Mouse (Mus musculus) urinary bladder, postnatal 10 days (tissue): ENCODE results near the gene Zfr.
"Not testable (repeated sequence)": the region's sequence is repeated elsewhere in the genome, so short reads cannot be mapped to it uniquely, and the experiment has no call there.

Source experiments
- DNase-seq: peaks from one replicate; pipeline ENCODE4 v3.0.0; 2022; ENCODE audit warnings: low spot score

Zfr gene

DNA sequence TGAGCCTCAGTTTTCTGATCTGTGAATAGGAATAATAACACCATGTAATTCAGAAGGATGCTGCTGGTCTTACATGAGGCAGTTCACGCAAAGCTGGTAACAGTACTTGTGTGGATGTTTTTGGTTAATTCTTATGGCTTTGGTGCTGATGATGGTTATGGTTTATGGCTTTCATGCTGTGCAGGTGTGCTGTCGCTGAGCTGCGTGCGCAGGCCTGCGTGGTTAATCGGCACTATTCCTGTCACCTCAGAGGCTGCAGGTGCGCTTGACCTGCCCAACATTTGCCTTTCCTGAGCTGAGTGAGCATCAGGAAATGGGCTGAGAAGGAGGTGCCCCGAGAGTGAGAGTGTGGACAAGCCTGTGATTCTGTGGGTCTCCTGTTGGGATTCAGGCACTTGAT, 98.5 kb downstream of the Zfr start:
- no peak for DNase-seq

DNA sequence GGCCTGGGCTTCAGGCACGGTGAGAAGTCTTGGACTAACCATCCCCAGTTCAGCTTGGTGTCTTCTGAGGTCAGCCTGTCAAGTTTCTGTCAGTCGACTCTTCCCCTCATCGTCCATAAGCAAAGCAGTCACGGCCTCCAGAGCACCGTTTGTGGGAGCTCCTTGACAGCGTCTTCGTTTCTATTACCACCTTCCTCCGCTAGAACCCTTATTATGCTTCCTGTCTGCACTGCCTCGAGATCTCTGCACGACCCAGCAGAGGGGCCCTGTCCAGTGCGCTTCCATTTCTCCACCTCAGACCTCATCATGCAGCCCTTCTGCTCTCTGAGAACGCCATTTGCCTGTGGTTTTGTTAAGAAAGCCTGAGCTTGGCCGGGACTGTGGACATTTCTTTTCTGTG, 99.2 kb downstream of the Zfr start:
- no peak for DNase-seq

DNA sequence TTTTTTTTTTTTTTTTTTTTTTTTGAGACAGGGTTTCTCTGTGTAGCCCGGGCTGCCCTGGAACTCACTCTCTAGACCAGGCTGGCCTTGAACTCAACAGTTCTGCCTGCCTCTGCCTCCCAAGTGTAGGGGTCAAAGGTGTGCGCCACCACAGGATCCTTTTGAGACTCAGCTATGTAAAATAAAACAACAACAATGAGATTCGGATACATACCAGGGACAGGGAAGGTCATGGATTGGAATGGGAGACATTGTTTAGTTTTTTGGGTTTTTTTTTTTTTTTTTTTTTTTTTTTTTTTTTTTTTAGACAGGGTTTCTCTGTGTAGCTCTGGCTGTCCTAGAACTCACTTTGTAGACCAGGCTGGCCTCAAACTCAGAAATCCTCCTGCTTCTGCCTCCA, 99.7 kb downstream of the Zfr start:
- DNase-seq = not testable (repeated sequence)

DNA sequence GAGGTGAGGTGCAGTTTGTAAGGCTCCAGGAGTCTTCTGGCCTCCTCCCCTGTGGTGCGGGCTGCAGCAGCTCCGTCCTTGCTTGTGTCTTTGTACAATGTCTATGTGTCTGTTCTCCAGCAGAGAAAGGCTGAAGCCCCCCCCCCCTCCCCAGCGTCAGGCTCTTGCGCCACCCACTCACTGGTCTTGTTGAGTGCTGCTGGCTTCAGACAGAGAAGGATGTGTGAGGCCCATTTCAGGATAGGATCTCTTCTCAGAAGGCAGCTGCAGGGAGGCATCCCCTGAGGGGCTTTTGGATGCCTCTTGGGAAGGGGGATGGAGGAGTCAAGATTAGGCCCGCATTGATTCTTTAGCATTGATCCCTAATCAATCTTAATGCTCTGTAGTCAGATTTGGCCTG, 100.2 kb downstream of the Zfr start:
- no peak for DNase-seq

DNA sequence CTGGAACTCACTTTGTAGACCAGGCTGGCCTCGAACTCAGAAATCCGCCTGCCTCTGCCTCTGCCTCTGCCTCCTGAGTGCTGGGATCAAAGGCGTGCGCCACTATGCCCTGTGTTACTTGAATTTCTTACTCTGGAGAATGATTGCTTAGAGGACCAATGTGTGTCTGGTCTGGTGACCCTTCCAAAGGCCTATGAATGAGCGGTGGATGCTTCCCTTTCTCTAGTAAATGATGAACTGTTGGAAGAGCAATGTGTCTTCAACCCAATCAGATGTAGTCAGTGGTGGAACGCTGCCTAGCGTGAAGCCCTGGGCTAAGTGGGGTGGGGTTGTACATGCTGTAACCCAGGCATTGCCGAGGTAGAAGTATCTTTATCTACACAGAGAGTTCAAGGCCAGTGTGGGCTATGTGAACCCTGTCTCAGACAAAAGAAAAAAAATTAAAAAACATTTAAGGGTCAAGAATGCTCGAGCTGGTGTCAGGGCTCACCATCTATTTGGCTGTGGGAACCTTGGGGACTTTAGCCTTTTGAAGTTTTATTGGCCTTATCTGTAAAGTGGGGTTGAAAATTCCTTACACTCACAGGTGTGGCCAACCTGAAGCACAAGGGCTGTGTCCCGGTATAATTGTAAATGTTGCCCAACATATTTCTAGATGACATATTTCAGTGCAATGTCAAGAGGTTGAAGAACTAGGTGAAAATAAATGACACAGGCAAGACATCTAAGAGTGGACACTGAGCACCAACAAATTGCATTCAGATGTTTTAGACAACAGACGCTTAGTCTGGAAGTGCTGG, 101.2 kb downstream of the Zfr start:
- DNase-seq = no peak

DNA sequence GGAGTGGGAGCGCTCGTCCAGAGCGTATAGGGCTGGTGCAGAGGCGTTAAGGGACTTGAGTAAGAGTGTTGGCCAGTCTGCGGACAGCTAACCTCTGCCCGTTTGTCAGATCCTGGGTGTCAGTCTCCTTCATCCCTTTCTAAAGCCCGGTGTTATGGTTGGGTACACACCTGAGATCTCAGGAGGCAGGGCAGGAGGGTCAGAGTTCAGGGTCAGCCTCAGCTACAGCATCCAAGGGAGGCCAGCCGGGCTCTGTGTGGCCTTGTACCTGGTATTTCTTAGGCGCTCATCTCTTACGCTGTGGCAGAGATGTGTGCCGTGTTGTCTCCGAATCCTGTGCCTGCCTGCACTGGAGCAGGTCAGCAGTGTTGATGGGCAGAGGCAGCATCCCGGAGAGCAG, 103.5 kb downstream of the Zfr start:
- DNase-seq = no peak

DNA sequence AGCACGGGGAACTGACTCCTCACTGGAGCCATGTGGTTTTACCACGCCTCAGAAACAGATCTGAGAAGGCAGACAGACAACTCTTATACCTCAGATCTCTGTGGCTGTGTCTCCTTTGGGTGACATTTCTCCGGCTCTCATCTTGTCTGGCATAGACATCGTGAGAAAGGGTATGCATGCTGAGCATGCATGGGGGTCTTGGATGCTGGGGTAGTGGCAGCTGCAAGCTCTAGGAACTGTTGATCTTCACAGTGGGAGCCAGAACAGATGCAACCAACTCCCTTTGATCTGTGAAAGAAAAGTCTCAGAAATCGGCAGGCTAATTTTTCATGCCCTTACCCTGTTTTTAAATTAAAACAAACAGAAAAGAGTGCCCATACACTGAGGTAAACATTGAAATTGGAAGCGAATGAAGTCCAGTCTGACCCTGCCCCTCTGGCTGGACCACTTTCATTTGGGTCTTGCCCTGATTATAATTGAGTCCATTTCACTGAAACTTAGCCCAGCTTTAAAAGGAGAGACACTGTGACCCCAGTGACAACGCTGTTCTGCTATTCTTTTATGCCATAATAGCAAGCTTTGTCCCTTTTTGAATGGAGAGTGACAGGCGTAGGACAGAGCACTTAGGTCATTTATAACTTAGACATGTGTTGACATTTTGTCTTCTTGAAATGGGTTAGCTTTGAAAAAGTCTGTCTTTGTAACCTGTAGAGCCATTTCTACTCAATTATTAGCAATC, 105.1 kb downstream of the Zfr start:
- DNase-seq = no peak

DNA sequence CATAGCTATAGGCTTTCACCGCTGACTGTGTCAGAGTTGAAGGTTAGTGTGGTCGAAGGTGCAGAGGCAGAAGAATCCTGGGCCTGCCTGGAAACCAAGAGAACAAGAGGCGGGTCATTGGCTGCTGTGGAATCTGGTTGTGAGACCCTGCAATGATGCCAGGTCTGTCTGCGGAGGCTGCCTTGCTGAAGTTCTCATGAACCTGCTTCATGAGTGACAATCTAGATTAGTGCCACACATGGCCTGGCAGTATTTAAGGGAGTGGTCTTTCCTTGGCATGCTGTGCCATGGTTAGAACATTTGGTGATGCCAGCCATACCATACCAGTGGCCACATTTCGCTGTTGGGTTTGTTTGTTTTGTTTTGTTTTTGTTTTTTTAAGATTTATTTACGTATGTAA, 105.8 kb downstream of the Zfr start:
- DNase-seq = no peak

DNA sequence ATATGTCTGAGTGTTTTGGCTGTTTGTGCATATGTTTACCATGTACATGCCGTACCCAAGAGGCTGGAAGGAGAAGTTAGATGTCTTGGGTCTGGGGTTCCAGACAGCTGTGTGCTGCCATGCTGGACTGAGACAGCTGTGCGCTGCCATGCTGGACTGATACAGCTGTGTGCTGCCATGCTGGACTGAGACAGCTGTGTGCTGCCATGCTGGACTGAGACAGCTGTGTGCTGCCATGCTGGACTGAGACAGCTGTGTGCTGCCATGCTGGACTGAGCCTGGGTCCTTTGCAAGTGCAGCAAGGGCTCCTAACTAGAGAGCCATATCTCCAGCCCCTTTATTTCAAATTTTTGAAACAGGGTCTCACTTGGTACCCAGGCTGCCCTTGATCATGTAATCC, 106.6 kb downstream of the Zfr start:
- no peak for DNase-seq

DNA sequence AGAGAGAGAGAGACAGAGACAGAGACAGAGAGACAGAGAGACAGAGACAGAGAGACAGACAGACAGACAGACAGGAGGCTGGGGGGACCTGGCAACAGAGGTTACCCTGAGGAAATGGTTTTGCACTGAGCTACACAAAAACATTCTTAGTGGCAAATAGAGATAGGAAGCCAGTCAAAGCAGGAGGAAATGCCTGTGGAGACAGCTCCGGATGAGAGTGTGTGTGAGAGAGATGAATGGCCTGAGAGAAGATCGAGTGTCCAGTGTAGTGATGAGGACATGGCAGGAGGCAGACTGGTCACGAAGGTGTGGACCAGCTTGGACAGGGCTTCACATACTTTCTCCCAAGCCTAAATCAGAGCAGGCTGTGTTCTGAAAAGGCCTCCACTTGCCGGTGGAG, 107.4 kb downstream of the Zfr start:
- DNase-seq = no peak

DNA sequence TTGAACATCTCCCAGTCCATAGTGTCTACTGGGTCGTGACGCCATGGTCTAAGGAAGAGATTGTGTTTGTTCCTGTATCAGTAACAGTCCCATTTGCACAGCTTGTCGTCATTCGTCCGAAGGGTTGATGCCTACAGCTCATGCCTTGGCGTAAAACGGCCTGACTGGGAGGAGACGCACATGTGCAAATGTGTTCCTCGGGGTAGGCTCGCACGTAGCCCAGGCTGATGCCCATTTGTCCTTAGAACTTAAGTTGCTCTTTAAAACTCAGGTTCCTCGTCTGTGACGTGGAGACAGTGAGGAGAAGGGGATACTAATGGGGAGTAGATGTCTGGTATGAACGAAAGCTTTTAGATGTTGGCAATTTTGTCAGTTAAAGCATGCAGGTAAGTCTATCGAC, 109.3 kb downstream of the Zfr start:
- no peak for DNase-seq

DNA sequence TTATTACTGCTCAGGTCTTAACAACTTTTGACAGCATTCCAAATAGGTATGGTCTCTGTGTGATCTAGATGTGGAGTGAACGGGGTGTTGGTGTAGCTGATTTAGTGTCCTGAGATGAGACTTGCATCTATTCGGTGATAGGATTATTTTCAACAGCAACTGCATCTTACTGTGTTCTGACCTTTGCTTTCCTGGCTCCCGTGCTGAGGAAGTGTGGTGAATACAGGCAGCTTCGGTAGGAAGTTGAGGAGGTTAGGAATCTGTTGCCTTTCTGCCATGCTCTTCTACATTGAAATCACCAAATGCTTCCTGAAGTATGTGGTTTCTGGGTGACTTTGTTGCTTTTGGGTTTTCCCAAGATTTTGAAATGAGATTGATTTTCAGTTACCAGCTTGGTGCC, 109.7 kb downstream of the Zfr start:
- DNase-seq = no peak

DNA sequence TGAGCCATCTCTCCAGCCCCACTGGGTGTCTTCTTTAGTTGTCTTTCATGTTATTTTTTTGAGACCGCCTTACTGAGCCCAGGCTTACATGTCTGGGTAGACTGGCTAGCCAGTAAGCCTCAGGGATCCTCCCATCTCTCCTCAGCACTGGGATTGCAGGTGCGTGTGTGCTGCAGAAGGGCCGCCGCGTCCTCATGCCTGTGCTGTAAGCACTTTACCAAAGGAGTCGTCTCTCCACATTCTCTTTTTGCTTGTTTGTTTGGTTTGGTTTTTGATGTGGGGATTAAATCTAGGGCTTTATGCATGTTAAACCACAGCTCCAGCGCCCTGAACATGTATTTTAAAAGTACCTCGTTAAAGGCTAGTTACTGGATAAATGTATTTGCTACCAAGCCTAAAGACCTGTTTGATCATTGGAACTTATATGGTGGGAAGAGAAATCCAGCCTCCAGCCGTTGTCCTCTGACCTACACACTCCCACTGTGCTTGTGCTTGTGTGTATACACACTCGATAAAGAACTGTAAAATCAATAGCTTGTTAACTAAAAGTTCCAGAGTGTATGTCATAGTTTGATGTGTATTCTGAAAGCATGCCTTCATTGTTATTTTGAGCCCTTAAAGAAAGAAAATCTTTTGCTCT, 112.1 kb downstream of the Zfr start:
- no peak for DNase-seq

DNA sequence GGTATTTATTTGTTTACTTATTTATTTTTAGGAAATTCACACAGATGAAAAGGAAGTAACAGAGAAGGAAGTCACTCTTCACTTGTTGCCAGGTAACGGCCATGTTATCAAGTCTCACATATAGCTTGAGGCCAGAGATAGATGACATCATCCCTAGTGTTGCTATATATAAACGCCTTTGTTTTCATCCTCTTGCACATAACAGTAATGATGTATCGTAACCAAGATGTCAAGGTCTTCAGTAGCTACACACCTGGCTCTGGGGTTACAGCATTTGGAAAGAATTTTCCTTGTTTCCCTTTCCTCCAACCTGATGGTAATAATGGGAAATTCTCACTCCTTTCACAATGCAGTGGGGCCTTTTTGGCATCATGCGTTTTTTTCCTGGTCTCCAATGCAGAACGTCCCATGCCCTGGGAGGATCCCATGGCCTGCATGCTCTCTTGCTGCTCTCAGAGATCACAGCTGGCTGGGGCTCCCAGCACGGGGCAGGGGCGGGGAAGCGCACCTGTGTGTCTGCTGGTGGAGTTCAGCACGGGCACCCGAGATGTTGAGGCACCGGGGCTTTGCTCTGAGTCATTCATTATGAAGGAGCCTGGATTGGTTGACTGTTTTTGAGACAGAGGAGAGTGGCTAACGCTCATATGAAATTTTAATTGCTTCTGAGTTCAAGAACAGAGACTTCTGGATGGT, 112.8 kb downstream of the Zfr start:
- no peak for DNase-seq

DNA sequence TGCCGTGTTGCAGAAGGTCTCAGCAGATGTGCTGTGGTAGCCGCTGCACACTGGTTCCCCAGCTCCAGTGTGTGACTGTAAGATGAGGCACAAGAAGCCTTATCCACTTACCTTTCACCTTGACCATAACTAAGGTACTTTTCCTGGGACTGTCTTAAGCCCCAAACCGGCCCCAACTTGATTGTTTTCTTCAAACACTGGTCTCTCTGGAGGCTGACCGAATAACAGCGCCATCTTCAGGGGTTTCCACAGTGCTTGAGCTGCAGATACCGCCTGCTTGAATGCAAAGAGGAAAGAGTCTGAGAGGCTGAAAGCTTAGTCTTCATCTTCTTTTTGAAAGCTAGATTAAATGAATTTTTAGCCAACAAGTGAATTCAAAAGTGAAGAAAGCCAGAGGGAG, 113.8 kb downstream of the Zfr start:
- DNase-seq = no peak

DNA sequence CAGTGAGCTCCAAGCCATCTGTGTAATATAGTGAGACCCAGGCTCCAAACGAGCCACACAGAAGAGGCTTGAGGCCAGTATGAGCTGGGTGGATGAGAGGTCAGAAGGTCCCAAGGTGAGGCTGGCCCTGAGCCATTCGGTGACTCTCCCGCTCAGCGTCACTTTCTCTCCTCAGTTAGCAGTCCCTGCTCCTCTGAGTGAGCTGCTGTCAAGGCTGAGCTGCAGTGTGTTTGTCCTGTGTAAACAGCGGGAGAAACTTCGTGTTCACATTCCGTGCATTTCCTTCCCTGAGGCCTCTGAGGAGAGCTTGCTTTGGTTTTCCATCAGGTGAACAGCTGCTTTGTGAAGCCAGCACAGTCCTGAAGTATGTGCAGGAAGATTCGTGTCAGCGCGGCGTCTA, 114.8 kb downstream of the Zfr start:
- DNase-seq = no peak

DNA sequence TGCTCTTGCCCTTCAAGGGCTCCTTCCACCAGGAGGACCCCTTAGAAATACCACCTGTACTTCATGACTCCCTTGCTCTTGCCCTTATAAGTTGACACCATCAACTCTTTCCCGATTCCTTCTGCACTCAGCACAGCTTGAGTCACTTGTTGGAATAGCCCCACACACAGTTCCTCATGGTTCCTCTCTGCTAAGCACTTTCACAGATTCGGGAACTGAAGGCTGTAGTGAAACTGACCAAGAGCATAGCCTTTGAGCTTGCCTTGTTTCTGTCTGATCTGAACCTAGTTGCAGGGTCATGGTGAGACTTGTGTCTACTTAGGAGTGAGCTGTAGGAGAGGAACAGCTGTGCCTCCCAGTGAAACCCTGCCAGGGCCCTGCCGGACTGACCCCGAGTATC, 115.4 kb downstream of the Zfr start:
- DNase-seq = no peak
